Mouse (Mus musculus) midbrain, embryonic 10.5 days (tissue): ENCODE data around the gene Il31ra. TPM values are rescaled to one million over a fixed set of nuclear protein-coding genes. Genes with fewer than 3 reads are reported as not detected.

ENCODE experiments used
- DNase-seq: peaks from one replicate; pipeline ENCODE4 v3.0.0-alpha.2; 2017; ENCODE audit warnings: low spot score
- H3K27ac ChIP-seq: fragments of 300-500 bp; sonication (generic); replicated peaks from 2 replicates; pipeline ENCODE4 v1.5.1; 2016; ENCODE audit warnings: mild to moderate bottlenecking
- H3K27me3 ChIP-seq: fragments of 300-500 bp; sonication (generic); 2 replicates; pipeline ENCODE4 v1.6.1; 2016; ENCODE audit warnings: low read depth, mild to moderate bottlenecking; ENCODE audit not compliant: poor library complexity, severe bottlenecking
- H3K36me3 ChIP-seq: fragments of 300-500 bp; sonication (generic); 2 replicates; pipeline ENCODE4 v1.6.1; 2016; ENCODE audit warnings: mild to moderate bottlenecking, moderate library complexity
- H3K4me1 ChIP-seq: fragments of 300-500 bp; sonication (generic); 2 replicates; pipeline ENCODE4 v1.6.1; 2016
- H3K4me3 ChIP-seq: fragments of 300-500 bp; sonication (generic); 2 replicates; pipeline ENCODE4 v1.5.1; 2016; ENCODE audit warnings: mild to moderate bottlenecking, moderate library complexity
- H3K9me3 ChIP-seq: fragments of 300-500 bp; sonication (generic); replicated peaks from 2 replicates; pipeline ENCODE4 v1.6.1; 2016; ENCODE audit warnings: mild to moderate bottlenecking
- WGBS: fragments of 180-500 bp; shearing (Covaris S2); methylation state at CpG from one replicate; pipeline ENCODE4 v1.1.7; 2016; 5-methylcytosine and 5-hydroxymethylcytosine counted together
- polyA plus RNA-seq: library from polyadenylated mRNA; unstranded; fragments of >200 nt; fragmentation: Nextera tagmentation; extraction: Ambion mirVana; gene quantifications from 2 replicates; pipeline ENCODE4 v1.2.1, GENCODE M21; 2016

Gene Il31ra
- polyA plus RNA-seq, 1 experiment from 2014 or later = not detected

DNA sequence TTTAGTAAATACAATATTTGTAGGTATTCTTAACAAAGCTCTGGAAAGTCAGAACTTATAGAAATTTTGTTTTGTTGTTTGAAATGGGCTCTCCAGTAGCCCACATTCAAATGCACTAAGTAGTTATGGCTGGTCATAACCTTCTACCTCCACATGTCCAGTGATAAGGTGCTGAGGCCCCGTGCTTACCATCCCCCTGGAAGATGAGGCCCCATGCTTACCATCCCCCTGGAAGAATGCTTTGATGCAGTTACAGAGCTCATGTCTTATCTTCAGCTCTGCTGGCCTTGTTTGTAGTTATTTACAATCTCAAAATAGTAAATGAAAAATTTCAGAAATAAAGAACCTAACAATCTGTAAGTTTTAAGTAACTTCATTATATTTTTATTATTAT is 101.9 kb downstream of the Il31ra start:
- Histone ChIP-seq H3K36me3 (peaks cover 70% of the 10 kb centered on the region), H3K4me3 (no peak overlapping the region), H3K27me3 (no peaks in the 10 kb centered on the region), H3K27ac (no peak overlapping the region), H3K4me1 (no peaks in the 10 kb centered on the region), H3K9me3 (no peaks in the 10 kb centered on the region)
- WGBS = 81% methylated on average over 1 of the region's 1 CpGs
- DNase-seq = no peak

DNA sequence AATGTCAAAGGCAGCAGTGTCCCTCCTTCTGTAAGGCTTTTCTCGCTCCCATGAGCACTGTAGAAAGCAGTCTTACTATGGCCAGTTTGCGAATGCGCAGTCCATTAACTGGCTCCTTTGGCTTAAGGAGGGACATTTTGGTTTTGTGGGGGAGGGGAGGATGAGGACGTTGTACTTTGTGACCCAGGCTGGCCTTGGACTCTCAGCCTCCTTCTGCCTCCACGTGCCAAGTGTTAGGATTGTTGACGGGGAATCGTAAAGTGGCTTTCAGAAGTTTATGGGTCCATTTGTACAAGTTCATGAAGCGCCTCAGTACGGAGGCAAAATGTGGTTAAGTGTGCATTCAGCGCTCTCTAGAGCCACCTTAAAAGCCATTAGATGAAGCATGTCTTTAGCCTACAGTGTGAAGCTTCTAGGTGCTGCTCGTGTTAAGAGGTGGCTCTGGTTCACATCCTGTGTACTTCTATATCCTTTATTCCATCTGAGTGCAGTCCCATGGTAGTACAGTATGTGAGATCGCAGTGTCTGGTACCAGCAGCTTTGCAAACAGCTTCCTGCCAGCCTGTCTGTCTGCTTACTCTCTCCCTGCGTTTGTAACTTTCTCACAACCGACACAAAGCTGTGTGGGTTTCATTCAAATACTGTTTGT is 102.4 kb downstream of the Il31ra start:
- 91% methylated on average over 14 of the region's 14 CpGs for WGBS
- peaks cover 70% of the 10 kb centered on the region for H3K36me3 ChIP-seq

DNA sequence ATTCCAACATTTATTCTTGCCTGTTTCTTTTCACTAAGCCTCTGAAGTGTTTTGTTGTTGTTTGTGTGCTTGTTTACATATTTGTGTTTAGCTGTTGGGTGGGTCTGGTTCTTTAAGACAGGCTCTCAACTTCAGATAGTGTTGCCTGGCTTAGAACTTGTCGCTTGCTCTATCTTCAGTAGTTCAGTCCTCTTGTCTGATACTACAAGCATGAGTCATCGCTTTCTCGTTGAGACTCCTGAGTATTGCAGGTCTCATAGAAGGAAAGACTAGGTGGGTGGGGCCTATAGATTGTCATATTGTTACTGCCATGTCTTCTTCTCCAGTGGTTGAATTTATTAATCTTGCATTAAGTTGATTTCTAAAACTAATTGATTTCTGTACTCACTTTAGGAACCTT is 104.1 kb downstream of the Il31ra start:
- no peak overlapping the region for H3K27ac ChIP-seq
- H3K4me3 ChIP-seq = no peak overlapping the region
- no peaks in the 10 kb centered on the region for H3K4me1 ChIP-seq
- H3K36me3 ChIP-seq = peaks cover 72% of the 10 kb centered on the region
- 97% methylated on average over 3 of the region's 3 CpGs for WGBS
- no peaks in the 10 kb centered on the region for H3K9me3 ChIP-seq
- DNase-seq = no peak
- no peaks in the 10 kb centered on the region for H3K27me3 ChIP-seq

More for the DNA sequence above, 102.4 kb downstream of the Il31ra start:
- DNase-seq = no peak
- Histone ChIP-seq H3K4me3 (no peak overlapping the region), H3K27ac (no peak overlapping the region; the same call in 1 of the 2 replicates), H3K27me3 (no peaks in the 10 kb centered on the region), H3K4me1 (no peaks in the 10 kb centered on the region), H3K9me3 (no peaks in the 10 kb centered on the region)

DNA sequence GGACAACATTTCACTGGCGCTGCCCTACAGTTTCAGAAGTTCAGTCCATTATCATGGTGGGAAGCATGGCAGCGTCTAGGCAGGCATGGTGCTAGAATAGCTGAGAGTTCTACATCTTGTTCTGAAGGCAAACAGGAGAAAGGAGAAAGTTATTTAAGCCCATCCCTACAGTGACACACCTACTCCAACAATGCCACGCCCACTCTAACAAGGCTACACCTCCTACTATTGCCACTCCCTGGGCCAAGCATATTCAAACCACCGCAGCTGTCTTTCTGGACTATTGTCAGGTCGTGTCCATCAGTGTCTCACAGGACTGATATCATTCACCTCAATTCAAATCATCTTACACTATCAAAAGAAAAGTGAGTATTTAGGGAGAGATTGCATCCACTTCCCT is 107.5 kb downstream of the Il31ra start:
- 99% methylated on average over 5 of the region's 5 CpGs for WGBS
- no peaks in the 10 kb centered on the region for H3K9me3 ChIP-seq
- H3K4me3 ChIP-seq = no peak overlapping the region
- H3K27me3 ChIP-seq = no peaks in the 10 kb centered on the region
- peaks cover 84% of the 10 kb centered on the region for H3K36me3 ChIP-seq
- no peak overlapping the region for H3K27ac ChIP-seq
- no peaks in the 10 kb centered on the region for H3K4me1 ChIP-seq
- no peak for DNase-seq

DNA sequence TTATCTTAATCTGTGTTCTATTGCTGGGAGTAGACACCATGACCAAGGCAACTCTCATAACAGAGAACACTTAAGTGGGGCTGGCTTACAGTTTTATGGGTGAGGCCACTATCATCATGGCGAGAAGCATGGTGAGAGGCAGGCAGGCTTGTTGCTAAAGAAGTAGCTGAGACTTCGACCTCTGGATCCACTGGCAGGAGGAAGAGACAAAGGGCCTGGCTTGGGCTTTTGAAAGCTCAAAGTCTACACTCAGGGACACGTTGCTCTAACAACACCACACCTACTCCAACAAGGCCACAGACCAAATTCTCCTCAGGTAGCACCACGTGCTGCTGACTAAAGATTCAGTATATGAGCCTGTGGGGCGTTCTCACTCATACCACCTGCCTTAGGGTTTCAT is 107.9 kb downstream of the Il31ra start:
- H3K27ac ChIP-seq = no peak overlapping the region
- H3K4me1 ChIP-seq = no peaks in the 10 kb centered on the region
- H3K4me3 ChIP-seq = no peak overlapping the region
- peaks cover 84% of the 10 kb centered on the region for H3K36me3 ChIP-seq
- H3K9me3 ChIP-seq = no peaks in the 10 kb centered on the region
- H3K27me3 ChIP-seq = no peaks in the 10 kb centered on the region
- DNase-seq = no peak
- WGBS = 96% methylated on average over 5 of the region's 5 CpGs

DNA sequence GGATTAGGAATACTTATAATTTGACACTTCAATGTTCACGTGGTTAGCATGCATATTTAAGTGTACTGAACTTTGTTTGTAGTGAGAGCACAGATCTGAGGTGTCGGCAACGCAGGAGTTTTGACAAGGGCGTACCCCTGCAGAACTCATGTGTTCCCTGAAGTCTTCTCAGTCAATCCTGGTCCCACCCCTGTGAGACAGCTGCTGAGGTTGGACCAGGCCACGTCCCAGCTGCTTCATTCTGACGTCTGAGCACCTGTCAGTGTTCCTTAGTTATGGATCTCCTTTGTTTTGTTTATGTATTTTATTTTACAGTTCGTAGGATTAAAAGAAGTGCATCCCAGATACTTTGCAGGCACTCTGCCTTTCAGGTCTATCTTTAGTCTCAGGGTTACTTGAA is 111.1 kb downstream of the Il31ra start:
- no peak for DNase-seq
- H3K4me3 ChIP-seq = no peak overlapping the region
- H3K36me3 ChIP-seq = peaks cover 74% of the 10 kb centered on the region
- no peaks in the 10 kb centered on the region for H3K27me3 ChIP-seq
- no peaks in the 10 kb centered on the region for H3K4me1 ChIP-seq
- WGBS = 90% methylated on average over 7 of the region's 7 CpGs
- no peak overlapping the region for H3K27ac ChIP-seq
- no peaks in the 10 kb centered on the region for H3K9me3 ChIP-seq

DNA sequence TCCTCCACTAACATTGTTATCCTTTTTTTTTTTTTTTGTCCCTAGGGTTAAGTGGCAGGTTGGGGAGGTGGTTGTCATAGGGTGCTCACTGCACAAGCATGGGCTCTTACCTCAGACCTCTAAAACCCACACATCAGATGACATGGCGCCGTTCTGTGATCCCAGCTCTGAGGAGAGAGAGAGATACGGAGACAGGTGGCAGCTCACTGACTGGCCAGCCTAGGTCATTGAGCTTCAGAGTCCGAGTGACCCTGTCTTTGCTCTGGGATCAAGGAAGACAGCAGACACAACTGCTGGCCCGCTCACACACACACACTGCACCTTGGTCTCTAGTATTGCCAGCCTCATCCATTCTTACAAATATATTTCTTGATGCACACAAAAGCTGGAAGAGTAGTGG is 111.6 kb downstream of the Il31ra start:
- H3K4me1 ChIP-seq = no peaks in the 10 kb centered on the region
- peaks cover 75% of the 10 kb centered on the region for H3K36me3 ChIP-seq
- 89% methylated on average over 5 of the region's 5 CpGs for WGBS
- DNase-seq = no peak
- H3K4me3 ChIP-seq = no peak overlapping the region
- no peaks in the 10 kb centered on the region for H3K27me3 ChIP-seq
- no peak overlapping the region for H3K27ac ChIP-seq
- H3K9me3 ChIP-seq = no peaks in the 10 kb centered on the region

DNA sequence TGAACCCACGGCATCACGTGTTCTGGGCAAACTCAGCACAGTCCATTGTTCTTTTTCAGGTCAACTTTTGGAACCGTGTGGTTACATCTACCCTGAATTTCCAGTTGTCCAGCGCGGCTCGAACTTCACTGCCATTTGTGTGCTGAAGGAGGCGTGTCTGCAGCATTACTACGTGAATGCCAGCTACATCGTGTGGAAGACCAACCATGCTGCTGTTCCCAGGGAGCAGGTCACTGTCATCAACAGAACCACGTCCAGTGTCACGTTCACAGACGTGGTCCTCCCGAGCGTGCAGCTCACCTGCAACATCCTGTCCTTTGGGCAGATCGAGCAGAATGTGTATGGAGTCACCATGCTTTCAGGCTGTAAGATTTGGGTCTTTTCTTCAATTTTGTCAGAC is 114.2 kb downstream of the Il31ra start:
- Histone ChIP-seq H3K27ac (no peak overlapping the region), H3K27me3 (no peaks in the 10 kb centered on the region), H3K9me3 (no peaks in the 10 kb centered on the region), H3K4me3 (no peak overlapping the region), H3K36me3 (peaks cover 69% of the 10 kb centered on the region), H3K4me1 (no peaks in the 10 kb centered on the region)
- 92% methylated on average over 15 of the region's 15 CpGs for WGBS
- no peak for DNase-seq

DNA sequence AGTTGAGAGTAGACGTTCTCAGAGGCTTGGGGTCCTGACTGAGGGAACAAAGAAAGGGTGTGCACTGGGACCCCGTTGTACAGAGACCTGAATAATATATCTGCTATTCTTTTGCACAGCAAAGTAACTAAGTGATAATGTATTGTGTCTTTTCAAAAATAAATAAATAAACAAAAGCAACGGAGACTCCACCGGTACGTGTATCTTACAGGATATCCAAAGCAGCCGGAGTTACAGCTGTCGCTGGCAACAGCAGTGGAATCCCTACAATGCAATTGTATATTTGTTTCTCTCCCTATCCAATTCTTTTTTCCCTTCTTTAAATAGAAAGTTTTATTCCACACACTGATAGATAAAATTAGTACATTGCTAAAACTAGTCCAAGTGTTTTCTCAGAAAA is 115.1 kb downstream of the Il31ra start:
- Histone ChIP-seq H3K36me3 (peaks cover 60% of the 10 kb centered on the region), H3K27me3 (no peaks in the 10 kb centered on the region), H3K4me3 (no peak overlapping the region), H3K9me3 (no peaks in the 10 kb centered on the region), H3K4me1 (no peaks in the 10 kb centered on the region), H3K27ac (no peak overlapping the region)
- 88% methylated on average over 7 of the region's 7 CpGs for whole genome bisulfite sequencing
- DNase-seq = no peak

DNA sequence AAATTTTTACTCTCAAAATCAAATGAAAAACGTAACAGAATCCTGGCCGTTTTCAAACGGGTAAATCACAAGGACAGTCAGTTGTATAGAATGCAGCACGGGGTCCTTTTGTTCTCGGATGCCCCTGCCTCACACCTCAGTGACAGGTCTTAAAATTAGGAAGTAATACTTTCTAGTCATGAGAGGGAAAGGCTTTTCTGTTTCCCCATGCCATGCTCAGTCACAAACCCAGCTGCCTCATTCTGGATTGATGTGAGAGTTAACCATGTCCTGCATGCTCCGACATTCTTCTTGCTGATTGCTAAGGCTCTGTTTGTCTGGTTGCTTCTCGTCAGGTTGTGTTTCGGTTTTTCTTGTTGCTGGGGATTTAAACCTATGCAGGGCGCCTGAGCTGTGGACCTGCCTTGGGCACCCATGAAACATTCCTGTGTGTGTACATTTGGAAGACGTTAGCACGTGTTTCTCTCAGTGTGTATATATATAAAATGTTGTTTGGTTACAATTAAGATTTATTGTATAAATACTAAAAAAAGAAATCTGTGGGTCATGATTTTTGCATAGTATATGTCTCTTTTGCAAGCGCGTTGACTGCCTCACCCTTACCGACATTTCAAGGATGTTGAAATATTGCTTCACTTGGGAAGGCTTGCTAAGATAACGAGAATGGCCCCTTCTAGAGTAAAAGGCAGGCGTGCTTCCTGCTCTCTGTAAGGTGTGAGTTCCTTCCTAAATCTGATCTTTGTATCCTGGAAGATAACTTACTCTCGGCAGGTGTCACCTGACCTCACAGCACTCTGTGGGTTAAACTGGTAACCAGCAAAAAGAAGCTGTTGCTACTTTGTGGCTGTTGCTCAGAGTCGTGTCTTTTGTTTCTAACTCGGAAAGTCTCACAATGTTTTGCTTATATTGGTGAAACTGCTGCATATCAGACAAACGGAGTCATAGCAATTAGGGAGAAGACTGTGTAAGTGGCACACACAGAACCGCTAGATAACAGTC is 120.1 kb downstream of the Il31ra start:
- H3K4me1 ChIP-seq = no peaks in the 10 kb centered on the region
- WGBS = 87% methylated on average over 21 of the region's 21 CpGs
- no peak for DNase-seq
- H3K4me3 ChIP-seq = no peak overlapping the region
- no peak overlapping the region for H3K27ac ChIP-seq
- no peaks in the 10 kb centered on the region for H3K27me3 ChIP-seq
- H3K36me3 ChIP-seq = peaks cover 22% of the 10 kb centered on the region
- no peaks in the 10 kb centered on the region for H3K9me3 ChIP-seq

DNA sequence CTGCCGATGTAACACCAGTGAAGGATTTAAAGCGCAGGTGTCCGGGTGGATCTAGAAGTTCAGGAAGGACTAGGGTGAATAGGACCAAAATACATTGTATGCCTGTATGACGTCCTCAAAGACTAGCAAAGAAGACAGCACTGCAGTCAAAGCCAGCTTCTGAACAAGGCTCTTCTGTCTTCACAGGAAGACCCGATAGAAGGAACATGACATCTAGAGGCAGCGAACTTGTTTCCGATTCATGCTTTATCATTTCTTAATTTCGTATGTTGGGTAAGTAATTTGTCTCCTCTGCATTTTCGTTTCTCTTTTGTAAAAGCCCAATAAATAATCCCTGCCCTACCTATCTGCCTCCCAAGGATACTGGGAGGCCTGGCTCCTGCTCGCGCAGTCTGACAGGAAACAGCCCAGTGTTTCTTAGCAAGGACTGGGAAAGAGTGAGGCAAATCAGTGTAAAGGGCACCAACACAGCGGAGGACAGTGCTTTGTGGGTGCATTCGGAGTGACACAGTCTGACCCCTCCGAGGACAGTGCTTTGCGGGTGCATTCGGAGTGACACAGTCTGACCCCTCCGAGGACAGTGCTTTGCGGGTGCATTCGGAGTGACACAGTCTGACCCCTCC is 121.6 kb downstream of the Il31ra start:
- H3K27me3 ChIP-seq = no peaks in the 10 kb centered on the region
- DNase-seq = no peak
- no peaks in the 10 kb centered on the region for H3K9me3 ChIP-seq
- no peaks in the 10 kb centered on the region for H3K4me1 ChIP-seq
- H3K36me3 ChIP-seq = peaks cover 20% of the 10 kb centered on the region
- no peak overlapping the region for H3K4me3 ChIP-seq
- WGBS = 93% methylated on average over 19 of the region's 19 CpGs
- H3K27ac ChIP-seq = no peak overlapping the region

DNA sequence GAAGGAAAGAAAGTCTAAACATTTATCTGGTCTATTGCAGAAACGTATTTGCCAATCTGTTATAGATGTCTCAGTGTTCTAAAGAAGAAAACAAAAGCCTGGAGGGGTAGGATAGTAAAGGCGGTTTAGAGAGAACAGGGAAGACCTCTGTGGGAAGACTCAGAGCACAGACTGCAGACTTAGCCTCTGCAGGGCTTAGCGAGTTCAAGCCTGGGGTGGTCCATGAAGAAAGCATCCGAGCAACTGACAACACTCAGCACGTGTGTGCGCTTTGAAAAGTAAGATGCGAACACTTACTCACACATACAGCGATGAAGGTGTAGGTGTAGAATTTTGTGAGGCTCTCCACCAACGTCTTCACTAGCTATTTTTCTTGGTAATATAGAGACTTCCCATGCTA is 123.0 kb downstream of the Il31ra start:
- WGBS = 91% methylated on average over 9 of the region's 9 CpGs
- no peak overlapping the region for H3K4me3 ChIP-seq
- no peak overlapping the region for H3K27ac ChIP-seq
- no peaks in the 10 kb centered on the region for H3K9me3 ChIP-seq
- no peaks in the 10 kb centered on the region for H3K4me1 ChIP-seq
- peaks cover 12% of the 10 kb centered on the region for H3K36me3 ChIP-seq
- no peaks in the 10 kb centered on the region for H3K27me3 ChIP-seq
- DNase-seq = no peak
